Mouse (Mus musculus): Measurements from ENCODE around the gene Fgf14.

GRCm38 (mm10) chr14:124485261-124485660 lies 191.7 kb downstream of the Fgf14 start:
- no peak for TF ChIP-seq POLR2A (IDR thresholded peaks at IDR 0.05; ENCODE audit: low read depth, low read length)
- TF ChIP-seq CTCF (IDR thresholded peaks at IDR 0.05; ENCODE audit: extremely low read depth, insufficient read length, insufficient replicate concordance, low read depth, low read length), result no peak
